Mouse (Mus musculus): Measurements from ENCODE around the gene Wnt5b. TPM values are rescaled to one million over a fixed set of nuclear protein-coding genes. Genes with fewer than 3 reads are reported as not detected.
A peak's percentile ranks its signal among the peaks of the same experiment; 100 is the strongest.

Wnt5b gene
- polyA plus RNA-seq, 2 experiments = 13.3 to 17.5 TPM

DNA sequence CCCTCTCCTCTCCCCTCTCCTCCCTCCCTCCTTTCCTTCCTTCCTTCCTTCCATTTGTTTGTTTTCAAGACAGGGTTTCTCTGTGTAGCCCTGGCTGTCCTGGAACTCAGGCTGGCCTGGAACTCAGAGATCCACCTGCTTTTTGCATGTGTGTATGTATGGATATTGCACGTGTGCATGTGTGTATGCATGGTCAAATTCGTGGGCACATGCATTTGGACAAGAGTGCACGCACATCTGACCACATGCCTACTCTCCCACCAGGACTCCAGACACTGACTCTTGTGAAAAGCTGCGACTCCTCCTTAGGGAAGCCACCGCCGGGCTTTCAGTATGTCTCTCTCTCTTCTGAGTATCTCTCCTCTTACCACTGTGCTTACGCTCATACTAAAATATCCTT lies 126.3 kb downstream of the Wnt5b start:
- H3K27ac ChIP-seq (replicated peaks; ENCODE audit: low read depth, low read length) = no peak overlapping the region
- no peak overlapping the region for H3K9ac ChIP-seq (ENCODE audit: low read depth, low read length, severe bottlenecking)
- no peak overlapping the region for H3K4me2 ChIP-seq (replicated peaks; ENCODE audit: low read depth, low read length, severe bottlenecking)
- WGBS = 73% methylated on average over 7 of the region's 7 CpGs
- no peak for TF ChIP-seq POLR2A (IDR thresholded peaks at IDR 0.05; ENCODE audit: borderline replicate concordance, extremely low read depth, insufficient read depth, insufficient read length)
- H3K4me3 ChIP-seq (replicated peaks; ENCODE audit: low read length) = no peak overlapping the region
- no peak for DNase-seq (ENCODE audit: low spot score)
- ATAC-seq (ENCODE audit: low FRiP score, low read depth) = no peak
- H3K36me3 ChIP-seq (ENCODE audit: control insufficient read depth, insufficient read depth, low read length) = no peaks in the 10 kb centered on the region
- no peaks in the 10 kb centered on the region for H3K27me3 ChIP-seq (ENCODE audit: control insufficient read depth, insufficient read depth, low read length)
- no peaks in the 10 kb centered on the region for H3K4me1 ChIP-seq (ENCODE audit: control insufficient read depth, insufficient read depth, low read length)
- H3K9me3 ChIP-seq (ENCODE audit: control insufficient read depth, low read length) = no peaks in the 10 kb centered on the region

DNA sequence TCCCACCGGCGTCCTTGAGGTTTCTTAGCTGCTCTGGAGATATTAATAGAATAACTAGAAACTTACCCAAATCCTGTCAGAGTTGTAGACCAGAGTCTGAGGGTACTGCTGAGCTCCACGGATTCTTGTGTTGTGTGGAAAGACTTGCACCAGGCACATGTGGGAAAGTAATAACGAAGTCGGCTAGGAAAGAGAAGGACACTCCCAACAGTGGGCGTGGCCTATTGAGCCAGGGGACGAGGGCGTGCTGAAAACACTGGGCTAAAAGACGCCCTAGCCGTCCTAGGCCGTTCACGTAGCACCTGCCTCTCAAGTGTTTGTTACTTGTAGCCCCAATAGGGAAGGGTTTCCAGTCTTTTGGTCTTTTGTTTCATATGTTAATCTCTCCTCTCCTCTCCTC lies 126.8 kb downstream of the Wnt5b start, which contains the start of gene Adipor2:
Adipor2 (minus strand) TSS at position 351 of the 400 bp plus-strand sequence.
- H3K36me3 ChIP-seq (ENCODE audit: control insufficient read depth, insufficient read depth, low read length) = no peaks in the 10 kb centered on the region
- H3K27ac ChIP-seq (replicated peaks; ENCODE audit: low read depth, low read length) = no peak within 1 kb of the TSS
- no peaks in the 10 kb centered on the region for H3K4me1 ChIP-seq (ENCODE audit: control insufficient read depth, insufficient read depth, low read length)
- peak; percentile 68 for ATAC-seq (ENCODE audit: low FRiP score, low read depth)
- peak within 1 kb of the TSS; percentile 21 for H3K4me2 ChIP-seq (replicated peaks; ENCODE audit: low read depth, low read length, severe bottlenecking)
- no peaks in the 10 kb centered on the region for H3K27me3 ChIP-seq (ENCODE audit: control insufficient read depth, insufficient read depth, low read length)
- no peak for TF ChIP-seq POLR2A (IDR thresholded peaks at IDR 0.05; ENCODE audit: borderline replicate concordance, extremely low read depth, insufficient read depth, insufficient read length)
- no peaks in the 10 kb centered on the region for H3K9me3 ChIP-seq (ENCODE audit: control insufficient read depth, low read length)
- peak; percentile 79 for DNase-seq (ENCODE audit: low spot score)
- WGBS = 4% methylated on average over 12 of the region's 12 CpGs
- H3K9ac ChIP-seq (ENCODE audit: low read depth, low read length, severe bottlenecking) = no peak within 1 kb of the TSS
- H3K4me3 ChIP-seq (replicated peaks; ENCODE audit: low read length) = no peak within 1 kb of the TSS

DNA sequence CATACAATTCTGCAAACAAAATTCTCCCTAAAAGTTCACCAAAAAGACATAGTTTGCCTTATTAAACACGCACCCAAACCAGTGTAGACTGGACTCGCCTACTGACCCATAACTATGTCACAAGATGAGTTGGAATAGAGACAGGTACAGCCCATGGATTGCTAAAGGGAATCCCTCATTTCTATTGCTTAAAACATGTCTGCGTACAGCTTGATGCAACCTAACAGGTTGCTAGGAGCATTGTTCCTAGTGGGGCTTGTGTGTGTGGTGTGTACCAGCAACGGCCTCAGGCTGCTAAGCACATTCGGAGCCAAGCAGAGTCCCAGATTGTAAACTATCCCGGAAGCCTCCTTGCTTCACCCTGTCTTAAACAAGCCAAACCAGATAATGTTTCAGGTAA lies 127.5 kb downstream of the Wnt5b start:
- Histone ChIP-seq H3K36me3 (ENCODE audit: control insufficient read depth, insufficient read depth, low read length) (no peaks in the 10 kb centered on the region), H3K4me3 (replicated peaks; ENCODE audit: low read length) (no peak overlapping the region), H3K9me3 (ENCODE audit: control insufficient read depth, low read length) (no peaks in the 10 kb centered on the region), H3K9ac (ENCODE audit: low read depth, low read length, severe bottlenecking) (no peak overlapping the region), H3K27ac (replicated peaks; ENCODE audit: low read depth, low read length) (no peak overlapping the region), H3K4me2 (replicated peaks; ENCODE audit: low read depth, low read length, severe bottlenecking) (no peak overlapping the region), H3K27me3 (ENCODE audit: control insufficient read depth, insufficient read depth, low read length) (no peaks in the 10 kb centered on the region), H3K4me1 (ENCODE audit: control insufficient read depth, insufficient read depth, low read length) (no peaks in the 10 kb centered on the region)
- 61% methylated on average over 6 of the region's 6 CpGs for WGBS
- no peak for TF ChIP-seq POLR2A (IDR thresholded peaks at IDR 0.05; ENCODE audit: borderline replicate concordance, extremely low read depth, insufficient read depth, insufficient read length)
- DNase-seq (ENCODE audit: low spot score) = no peak
- ATAC-seq (ENCODE audit: low FRiP score, low read depth) = no peak

DNA sequence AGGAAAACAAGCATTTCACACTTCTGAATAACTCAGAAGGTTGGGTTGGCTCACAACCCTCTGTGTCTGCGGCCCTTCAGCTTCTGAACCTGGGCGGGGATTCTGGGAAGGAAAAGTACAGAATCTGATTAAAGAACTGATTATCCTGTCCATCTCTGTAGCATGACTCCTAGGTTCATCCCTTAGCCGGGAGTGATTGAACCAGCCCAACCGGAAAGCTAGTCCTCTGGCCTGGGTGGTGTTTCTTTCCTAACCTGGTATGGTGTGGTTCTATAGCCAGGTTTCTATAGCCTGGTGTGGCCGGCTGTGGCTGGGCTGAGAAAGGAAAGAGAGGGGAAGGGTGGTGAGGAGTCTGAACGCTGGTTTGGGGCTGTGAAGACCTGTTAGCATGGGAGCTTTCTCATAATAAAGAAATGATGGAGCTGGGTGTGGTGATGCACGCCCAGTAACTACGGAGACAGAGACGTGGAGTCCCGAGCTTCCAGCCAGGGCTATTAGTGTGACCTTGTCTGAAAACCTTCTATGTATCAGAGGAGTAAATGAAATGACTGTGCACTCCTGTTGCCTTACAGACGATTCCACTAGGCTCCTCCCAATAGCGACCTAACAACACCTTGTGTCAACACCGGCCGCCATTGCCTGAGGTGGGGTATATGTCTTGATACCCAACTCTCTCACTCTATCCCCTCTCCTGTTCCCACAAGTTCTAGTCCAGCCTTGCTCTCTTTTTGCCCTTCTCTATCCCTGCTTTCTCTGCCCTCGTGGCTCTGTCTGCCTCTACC lies 129.7 kb downstream of the Wnt5b start:
- 84% methylated on average over 15 of the region's 15 CpGs for WGBS
- no peak for ATAC-seq (ENCODE audit: low FRiP score, low read depth)

DNA sequence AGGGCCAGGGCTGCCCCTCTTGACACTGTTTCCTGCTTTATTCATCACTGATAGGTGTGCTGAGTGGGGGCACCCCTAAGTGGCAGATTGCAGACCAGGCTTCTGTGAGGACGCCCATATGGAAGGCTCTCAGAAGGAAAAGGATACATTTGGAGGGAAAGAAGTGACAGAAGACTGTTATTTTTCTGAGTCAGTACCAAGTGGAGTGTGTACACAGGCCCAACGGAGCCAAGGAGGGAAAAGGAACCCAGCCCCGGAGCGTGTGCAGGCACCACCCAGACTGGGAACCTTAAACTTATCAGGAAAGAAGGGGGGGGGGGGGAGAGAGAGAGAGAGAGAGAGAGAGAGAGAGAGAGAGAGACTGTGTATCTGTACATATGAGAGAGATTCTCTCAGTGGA lies 131.6 kb downstream of the Wnt5b start:
- H3K27ac ChIP-seq (replicated peaks; ENCODE audit: low read depth, low read length) = no peak overlapping the region
- ATAC-seq (ENCODE audit: low FRiP score, low read depth) = no peak
- H3K4me3 ChIP-seq (replicated peaks; ENCODE audit: low read length) = no peak overlapping the region
- 92% methylated on average over 4 of the region's 4 CpGs for WGBS
- no peak for TF ChIP-seq POLR2A (IDR thresholded peaks at IDR 0.05; ENCODE audit: borderline replicate concordance, extremely low read depth, insufficient read depth, insufficient read length)
- no peak overlapping the region for H3K4me2 ChIP-seq (replicated peaks; ENCODE audit: low read depth, low read length, severe bottlenecking)
- no peak for DNase-seq (ENCODE audit: low spot score)
- no peaks in the 10 kb centered on the region for H3K36me3 ChIP-seq (ENCODE audit: control insufficient read depth, insufficient read depth, low read length)
- no peaks in the 10 kb centered on the region for H3K4me1 ChIP-seq (ENCODE audit: control insufficient read depth, insufficient read depth, low read length)
- no peaks in the 10 kb centered on the region for H3K9me3 ChIP-seq (ENCODE audit: control insufficient read depth, low read length)
- H3K27me3 ChIP-seq (ENCODE audit: control insufficient read depth, insufficient read depth, low read length) = no peaks in the 10 kb centered on the region
- no peak overlapping the region for H3K9ac ChIP-seq (ENCODE audit: low read depth, low read length, severe bottlenecking)

More for the DNA sequence above, 129.7 kb downstream of the Wnt5b start:
- Histone ChIP-seq H3K4me1 (ENCODE audit: control insufficient read depth, insufficient read depth, low read length) (no peaks in the 10 kb centered on the region), H3K4me2 (replicated peaks; ENCODE audit: low read depth, low read length, severe bottlenecking) (no peak overlapping the region), H3K9ac (ENCODE audit: low read depth, low read length, severe bottlenecking) (no peak overlapping the region), H3K27me3 (ENCODE audit: control insufficient read depth, insufficient read depth, low read length) (no peaks in the 10 kb centered on the region), H3K9me3 (ENCODE audit: control insufficient read depth, low read length) (no peaks in the 10 kb centered on the region), H3K4me3 (replicated peaks; ENCODE audit: low read length) (no peak overlapping the region), H3K27ac (replicated peaks; ENCODE audit: low read depth, low read length) (no peak overlapping the region), H3K36me3 (ENCODE audit: control insufficient read depth, insufficient read depth, low read length) (no peaks in the 10 kb centered on the region)
- no peak for TF ChIP-seq POLR2A (IDR thresholded peaks at IDR 0.05; ENCODE audit: borderline replicate concordance, extremely low read depth, insufficient read depth, insufficient read length)
- no peak for DNase-seq (ENCODE audit: low spot score)

Data from limb, embryonic 14.5 days (tissue).